Mouse (Mus musculus): Measurements from ENCODE around the gene Eml5. TPM values are rescaled to one million over a fixed set of nuclear protein-coding genes. Genes with fewer than 3 reads are reported as not detected.

Eml5 gene
- polyA plus RNA-seq, 1 experiment from 2014 or later: 0.36 TPM

- 63% methylated on average over 5 of the region's 5 CpGs for WGBS (ENCODE audit: insufficient replicate concordance)
- ATAC-seq (ENCODE audit: low read depth) (no peak), DNase-seq (no peak)
- Histone ChIP-seq H3K4me2 (no peak overlapping the region), H3K4me1 (replicated peaks) (no peaks in the 10 kb centered on the region), H3K27me3 (no peaks in the 10 kb centered on the region), H3K27ac (no peak overlapping the region), H3K9me3 (replicated peaks) (no peaks in the 10 kb centered on the region), H3K9ac (no peak overlapping the region), H3K4me3 (replicated peaks) (no peak overlapping the region), H3K36me3 (no peaks in the 10 kb centered on the region)
Observed at GRCm38 (mm10) chr12:98881796-98882195, 19.5 kb downstream of the Eml5 start.

- Histone ChIP-seq H3K27ac (no peak overlapping the region), H3K9me3 (replicated peaks) (no peaks in the 10 kb centered on the region), H3K9ac (no peak overlapping the region), H3K36me3 (no peaks in the 10 kb centered on the region), H3K27me3 (no peaks in the 10 kb centered on the region), H3K4me3 (replicated peaks) (no peak overlapping the region), H3K4me1 (replicated peaks) (no peaks in the 10 kb centered on the region), H3K4me2 (no peak overlapping the region)
- WGBS (ENCODE audit: insufficient replicate concordance): 64% methylated on average over 1 of the region's 1 CpGs
- DNase-seq: no peak
- ATAC-seq (ENCODE audit: low read depth): no peak
Observed at GRCm38 (mm10) chr12:98878693-98879092, 22.6 kb downstream of the Eml5 start.

GRCm38 (mm10) chr12:98875216-98875615 lies 26.1 kb downstream of the Eml5 start:
- Histone ChIP-seq H3K9me3 (replicated peaks) (no peaks in the 10 kb centered on the region), H3K4me3 (replicated peaks) (no peak overlapping the region), H3K4me2 (no peak overlapping the region), H3K9ac (no peak overlapping the region), H3K27ac (no peak overlapping the region), H3K27me3 (no peaks in the 10 kb centered on the region), H3K36me3 (no peaks in the 10 kb centered on the region), H3K4me1 (replicated peaks) (no peaks in the 10 kb centered on the region)
- WGBS (ENCODE audit: insufficient replicate concordance): 34% methylated on average over 2 of the region's 2 CpGs
- DNase-seq (no peak), ATAC-seq (ENCODE audit: low read depth) (no peak)

- 85% methylated on average over 10 of the region's 10 CpGs for WGBS (ENCODE audit: insufficient replicate concordance)
- no peak for DNase-seq
- no peaks in the 10 kb centered on the region for H3K4me1 ChIP-seq (replicated peaks)
- no peaks in the 10 kb centered on the region for H3K27me3 ChIP-seq
- H3K36me3 ChIP-seq: no peaks in the 10 kb centered on the region
- H3K27ac ChIP-seq: no peak overlapping the region
- H3K4me2 ChIP-seq: no peak overlapping the region
- ATAC-seq (ENCODE audit: low read depth): no peak
- H3K4me3 ChIP-seq (replicated peaks): no peak overlapping the region
- H3K9me3 ChIP-seq (replicated peaks): no peaks in the 10 kb centered on the region
- no peak overlapping the region for H3K9ac ChIP-seq
Observed at GRCm38 (mm10) chr12:98872836-98873235, 28.4 kb downstream of the Eml5 start.

GRCm38 (mm10) chr12:98863436-98863835 lies 37.8 kb downstream of the Eml5 start:
- Histone ChIP-seq H3K36me3 (no peaks in the 10 kb centered on the region), H3K4me3 (replicated peaks) (no peak overlapping the region), H3K27me3 (no peaks in the 10 kb centered on the region), H3K27ac (no peak overlapping the region), H3K4me1 (replicated peaks) (no peaks in the 10 kb centered on the region), H3K4me2 (no peak overlapping the region), H3K9ac (no peak overlapping the region), H3K9me3 (replicated peaks) (no peaks in the 10 kb centered on the region)
- DNase-seq (no peak), ATAC-seq (ENCODE audit: low read depth) (no peak)
- WGBS (ENCODE audit: insufficient replicate concordance): 62% methylated on average over 4 of the region's 4 CpGs

- Histone ChIP-seq H3K27me3 (no peaks in the 10 kb centered on the region), H3K4me3 (replicated peaks) (no peak overlapping the region), H3K9ac (no peak overlapping the region), H3K36me3 (no peaks in the 10 kb centered on the region), H3K9me3 (replicated peaks) (no peaks in the 10 kb centered on the region), H3K4me2 (no peak overlapping the region), H3K4me1 (replicated peaks) (no peaks in the 10 kb centered on the region), H3K27ac (no peak overlapping the region)
- WGBS (ENCODE audit: insufficient replicate concordance): 61% methylated on average over 2 of the region's 2 CpGs
- no peak for ATAC-seq (ENCODE audit: low read depth)
- DNase-seq: no peak
Observed at GRCm38 (mm10) chr12:98860316-98860715, 41.0 kb downstream of the Eml5 start.

GRCm38 (mm10) chr12:98850767-98851166 lies 50.5 kb downstream of the Eml5 start:
- H3K36me3 ChIP-seq: no peaks in the 10 kb centered on the region
- H3K27ac ChIP-seq: no peak overlapping the region
- 32% methylated on average over 3 of the region's 3 CpGs for WGBS (ENCODE audit: insufficient replicate concordance)
- no peak overlapping the region for H3K4me2 ChIP-seq
- ATAC-seq (ENCODE audit: low read depth): no peak
- no peak overlapping the region for H3K4me3 ChIP-seq (replicated peaks)
- H3K4me1 ChIP-seq (replicated peaks): no peaks in the 10 kb centered on the region
- H3K27me3 ChIP-seq: no peaks in the 10 kb centered on the region
- H3K9me3 ChIP-seq (replicated peaks): no peaks in the 10 kb centered on the region
- no peak overlapping the region for H3K9ac ChIP-seq
- no peak for DNase-seq

- ATAC-seq (ENCODE audit: low read depth) (no peak), DNase-seq (peak; percentile 7)
- no peak overlapping the region for H3K27ac ChIP-seq
- WGBS (ENCODE audit: insufficient replicate concordance): 68% methylated on average over 3 of the region's 3 CpGs
- H3K4me1 ChIP-seq (replicated peaks): no peaks in the 10 kb centered on the region
- no peak overlapping the region for H3K4me2 ChIP-seq
- H3K27me3 ChIP-seq: no peaks in the 10 kb centered on the region
- no peaks in the 10 kb centered on the region for H3K36me3 ChIP-seq
- no peak overlapping the region for H3K9ac ChIP-seq
- H3K9me3 ChIP-seq (replicated peaks): no peaks in the 10 kb centered on the region
- H3K4me3 ChIP-seq (replicated peaks): no peak overlapping the region
Observed at GRCm38 (mm10) chr12:98844774-98845173, 56.5 kb downstream of the Eml5 start.

GRCm38 (mm10) chr12:98840135-98840534 lies 61.1 kb downstream of the Eml5 start:
- ATAC-seq (ENCODE audit: low read depth) (no peak), DNase-seq (no peak)
- Histone ChIP-seq H3K4me1 (replicated peaks) (no peaks in the 10 kb centered on the region), H3K9ac (no peak overlapping the region), H3K4me3 (replicated peaks) (no peak overlapping the region), H3K36me3 (no peaks in the 10 kb centered on the region), H3K27ac (no peak overlapping the region), H3K4me2 (no peak overlapping the region), H3K27me3 (no peaks in the 10 kb centered on the region), H3K9me3 (replicated peaks) (no peaks in the 10 kb centered on the region)
- 61% methylated on average over 3 of the region's 3 CpGs for WGBS (ENCODE audit: insufficient replicate concordance)

- H3K4me2 ChIP-seq: no peak overlapping the region
- H3K36me3 ChIP-seq: no peaks in the 10 kb centered on the region
- H3K4me1 ChIP-seq (replicated peaks): no peaks in the 10 kb centered on the region
- 64% methylated on average over 3 of the region's 3 CpGs for WGBS (ENCODE audit: insufficient replicate concordance)
- no peak for ATAC-seq (ENCODE audit: low read depth)
- no peaks in the 10 kb centered on the region for H3K27me3 ChIP-seq
- no peaks in the 10 kb centered on the region for H3K9me3 ChIP-seq (replicated peaks)
- no peak overlapping the region for H3K27ac ChIP-seq
- no peak for DNase-seq
- H3K9ac ChIP-seq: no peak overlapping the region
- H3K4me3 ChIP-seq (replicated peaks): no peak overlapping the region
Observed at GRCm38 (mm10) chr12:98837940-98838339, 63.3 kb downstream of the Eml5 start.

GRCm38 (mm10) chr12:98835466-98835865 lies 65.8 kb downstream of the Eml5 start:
- ATAC-seq (ENCODE audit: low read depth) (no peak), DNase-seq (no peak)
- Histone ChIP-seq H3K4me2 (no peak overlapping the region), H3K9ac (no peak overlapping the region), H3K4me3 (replicated peaks) (no peak overlapping the region), H3K36me3 (no peaks in the 10 kb centered on the region), H3K4me1 (replicated peaks) (no peaks in the 10 kb centered on the region), H3K27ac (no peak overlapping the region), H3K27me3 (no peaks in the 10 kb centered on the region), H3K9me3 (replicated peaks) (no peaks in the 10 kb centered on the region)
- 57% methylated on average over 2 of the region's 2 CpGs for WGBS (ENCODE audit: insufficient replicate concordance)

GRCm38 (mm10) chr12:98834879-98835278 lies 66.4 kb downstream of the Eml5 start:
- Histone ChIP-seq H3K4me1 (replicated peaks) (no peaks in the 10 kb centered on the region), H3K27me3 (no peaks in the 10 kb centered on the region), H3K4me3 (replicated peaks) (no peak overlapping the region), H3K27ac (no peak overlapping the region), H3K36me3 (no peaks in the 10 kb centered on the region), H3K9ac (no peak overlapping the region), H3K4me2 (no peak overlapping the region), H3K9me3 (replicated peaks) (no peaks in the 10 kb centered on the region)
- 73% methylated on average over 2 of the region's 2 CpGs for WGBS (ENCODE audit: insufficient replicate concordance)
- ATAC-seq (ENCODE audit: low read depth) (no peak), DNase-seq (no peak)

Measured in liver, embryonic 13.5 days (tissue).